Mouse (Mus musculus): Measurements from ENCODE around the gene Nus1. TPM values are rescaled to one million over a fixed set of nuclear protein-coding genes. Genes with fewer than 3 reads are reported as not detected.

Gene Nus1
- polyA plus RNA-seq, 1 experiment, result 47.6 TPM

DNA sequence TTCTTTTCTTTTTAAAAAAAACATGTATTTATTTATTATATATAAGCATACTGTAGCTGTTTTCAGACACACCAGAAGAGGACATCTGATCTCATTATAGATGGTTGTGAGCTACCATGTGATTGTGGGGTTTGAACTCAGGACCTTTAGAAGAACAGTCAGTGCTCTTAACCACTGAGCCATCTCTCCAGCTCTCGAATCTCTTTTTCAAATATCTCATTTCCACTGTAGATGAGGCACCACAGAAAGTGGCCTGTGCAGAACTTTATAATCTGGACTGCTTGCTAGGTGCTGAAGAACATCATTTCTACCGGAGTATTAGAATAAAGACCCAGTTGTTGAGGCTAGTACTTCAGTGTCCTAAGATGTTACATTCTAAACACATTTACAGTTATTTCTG, 2.3 kb upstream of the Nus1 start:
- TF ChIP-seq POLR2A (IDR thresholded peaks at IDR 0.05; ENCODE audit: borderline replicate concordance, low read depth, low read length), result no peak
- TF ChIP-seq CTCF (IDR thresholded peaks at IDR 0.05; ENCODE audit: low read depth, low read length), result no peak
- no peak overlapping the region for H3K4me3 ChIP-seq (ENCODE audit: insufficient read depth, low read length)
- H3K4me1 ChIP-seq (ENCODE audit: control insufficient read depth, insufficient read depth, low read length), result no peaks in the 10 kb centered on the region
- no peak overlapping the region for H3K27ac ChIP-seq (ENCODE audit: insufficient read depth, low read depth, low read length)

DNA sequence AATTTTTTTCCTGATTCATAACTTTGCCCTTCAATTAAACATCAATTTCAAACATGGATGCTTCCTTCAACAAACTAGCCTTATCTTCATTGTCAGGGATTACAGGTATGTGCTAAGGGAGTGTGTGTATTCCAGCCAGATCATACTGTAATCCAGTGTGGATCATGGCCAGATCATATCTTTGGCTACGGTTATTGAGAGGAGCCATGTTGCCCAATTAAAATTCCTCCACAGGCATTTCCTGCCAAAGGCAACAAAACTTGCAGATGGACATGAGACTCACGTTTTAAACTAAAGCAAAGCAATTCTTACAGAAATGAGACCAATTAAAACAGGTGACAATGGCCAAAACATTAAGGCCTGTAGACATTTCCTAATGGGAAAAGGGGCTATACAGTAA, 889 bp upstream of the Nus1 start:
- no peak for TF ChIP-seq CTCF (IDR thresholded peaks at IDR 0.05; ENCODE audit: low read depth, low read length)
- no peak for TF ChIP-seq POLR2A (IDR thresholded peaks at IDR 0.05; ENCODE audit: borderline replicate concordance, low read depth, low read length)
- Histone ChIP-seq H3K27ac (ENCODE audit: insufficient read depth, low read depth, low read length) (no peak overlapping the region), H3K4me3 (ENCODE audit: insufficient read depth, low read length) (no peak overlapping the region), H3K4me1 (ENCODE audit: control insufficient read depth, insufficient read depth, low read length) (peaks cover 12% of the 10 kb centered on the region)

DNA sequence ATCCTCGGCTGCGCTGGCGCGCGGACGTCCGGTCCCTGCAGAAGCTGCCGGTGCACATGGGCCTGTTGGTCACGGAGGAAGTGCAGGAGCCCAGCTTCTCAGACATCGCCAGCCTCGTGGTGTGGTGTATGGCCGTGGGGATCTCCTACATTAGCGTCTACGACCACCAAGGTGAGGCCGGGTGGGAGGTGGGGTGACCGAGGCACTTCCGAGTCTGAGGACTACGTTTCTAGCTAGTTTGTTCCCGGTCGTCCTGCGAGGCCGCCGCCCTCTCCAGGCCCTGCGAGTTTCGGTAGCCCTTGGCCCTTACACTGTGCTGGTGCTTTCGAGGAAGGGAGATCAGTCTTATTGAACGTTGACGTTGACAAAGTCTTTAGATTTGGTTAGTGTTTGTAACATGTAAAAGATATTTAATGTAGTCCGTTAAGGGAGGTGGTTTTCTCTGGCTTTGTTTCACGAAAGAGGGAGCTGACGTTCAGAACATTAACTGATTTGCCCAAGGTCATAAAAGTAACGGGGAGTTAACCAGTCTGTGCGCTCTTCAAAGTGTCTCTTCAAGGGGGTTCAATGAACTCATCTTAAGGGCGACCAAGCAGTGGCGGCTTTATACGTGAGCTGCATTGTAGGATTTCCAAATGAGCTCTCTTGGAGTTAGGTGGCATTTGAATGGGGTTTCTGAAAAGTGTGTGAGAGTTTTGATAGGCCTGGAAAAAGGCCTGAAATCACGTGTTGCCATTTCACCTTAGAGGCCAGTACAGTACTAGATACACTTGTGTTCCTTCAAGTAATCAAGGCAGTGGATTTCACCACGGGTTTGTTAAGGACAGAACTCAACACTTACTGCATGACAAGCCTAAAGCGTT, 882 bp downstream of the Nus1 start:
- H3K4me1 ChIP-seq (ENCODE audit: control insufficient read depth, insufficient read depth, low read length), result peaks cover 23% of the 10 kb centered on the region
- H3K4me3 ChIP-seq (ENCODE audit: insufficient read depth, low read length), result peak overlapping the region; percentile 80
- H3K27ac ChIP-seq (ENCODE audit: insufficient read depth, low read depth, low read length), result peak overlapping the region; percentile 55
- TF ChIP-seq POLR2A (IDR thresholded peaks at IDR 0.05; ENCODE audit: borderline replicate concordance, low read depth, low read length) (no peak), CTCF (IDR thresholded peaks at IDR 0.05; ENCODE audit: low read depth, low read length) (no peak)

DNA sequence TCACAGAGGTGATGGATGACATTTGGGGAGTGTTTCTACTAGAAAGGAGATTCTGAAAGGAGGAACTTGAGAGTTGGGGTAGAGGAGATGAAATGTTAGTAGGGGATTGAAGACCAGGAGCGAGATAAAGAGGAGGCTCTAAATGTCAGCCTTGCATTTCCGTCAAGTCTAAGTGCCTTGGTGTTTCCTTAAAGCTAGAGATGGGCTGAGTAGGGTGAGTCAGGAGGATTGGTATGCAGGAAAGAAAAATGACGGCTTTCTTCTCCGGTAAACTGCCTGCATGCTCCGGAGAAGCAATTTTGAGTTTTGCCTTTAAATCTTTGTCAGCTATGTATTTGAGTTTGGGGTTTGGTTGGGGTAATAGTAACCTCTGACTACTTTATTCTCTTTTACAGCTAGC, 1.6 kb downstream of the Nus1 start:
- Histone ChIP-seq H3K4me3 (ENCODE audit: insufficient read depth, low read length) (peak overlapping the region; percentile 80), H3K27ac (ENCODE audit: insufficient read depth, low read depth, low read length) (peak overlapping the region; percentile 55), H3K4me1 (ENCODE audit: control insufficient read depth, insufficient read depth, low read length) (peaks cover 25% of the 10 kb centered on the region)
- TF ChIP-seq POLR2A (IDR thresholded peaks at IDR 0.05; ENCODE audit: borderline replicate concordance, low read depth, low read length) (no peak), CTCF (IDR thresholded peaks at IDR 0.05; ENCODE audit: low read depth, low read length) (no peak)

DNA sequence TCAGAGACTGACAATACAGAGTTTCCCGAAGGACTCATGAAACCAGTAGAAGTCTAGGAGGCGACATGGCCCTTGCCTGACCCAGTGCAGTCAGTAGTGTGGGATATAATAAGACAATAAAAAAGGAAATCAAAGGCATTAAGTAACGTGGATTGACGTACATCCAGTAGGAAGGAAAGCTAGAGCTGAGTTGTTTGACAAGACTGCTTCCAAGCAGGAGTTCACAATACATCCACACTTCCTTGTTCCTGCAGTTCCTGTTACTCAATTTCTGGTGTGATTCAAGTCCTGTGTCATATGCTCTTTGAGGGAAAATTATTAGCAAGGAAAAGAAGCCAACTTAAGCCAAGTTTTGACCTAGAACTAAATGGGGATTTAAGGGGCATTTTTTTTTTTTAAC, 2.1 kb downstream of the Nus1 start:
- Histone ChIP-seq H3K4me1 (ENCODE audit: control insufficient read depth, insufficient read depth, low read length) (peaks cover 25% of the 10 kb centered on the region), H3K27ac (ENCODE audit: insufficient read depth, low read depth, low read length) (peak overlapping the region; percentile 55), H3K4me3 (ENCODE audit: insufficient read depth, low read length) (peak overlapping the region; percentile 80)
- no peak for TF ChIP-seq CTCF (IDR thresholded peaks at IDR 0.05; ENCODE audit: low read depth, low read length)
- no peak for TF ChIP-seq POLR2A (IDR thresholded peaks at IDR 0.05; ENCODE audit: borderline replicate concordance, low read depth, low read length)

DNA sequence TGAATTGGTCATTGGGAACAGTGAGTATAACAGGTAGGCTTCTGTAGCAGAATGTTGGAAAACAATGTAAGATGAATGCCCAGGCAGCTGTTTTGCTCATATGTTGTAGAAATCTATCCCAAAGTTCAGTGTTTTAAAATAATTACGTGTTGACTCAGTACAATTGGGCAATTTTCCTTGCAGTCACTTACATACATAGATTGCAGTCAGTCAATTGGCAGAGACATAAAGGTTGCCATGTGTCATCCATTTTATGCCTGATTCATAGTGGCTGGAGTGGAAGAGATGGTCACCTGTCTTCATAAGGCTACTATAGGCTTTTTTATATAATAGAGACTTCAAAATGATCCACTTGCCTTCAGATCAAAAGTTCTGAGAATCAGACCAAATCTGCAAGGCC, 3.2 kb downstream of the Nus1 start:
- peaks cover 32% of the 10 kb centered on the region for H3K4me1 ChIP-seq (ENCODE audit: control insufficient read depth, insufficient read depth, low read length)
- TF ChIP-seq POLR2A (IDR thresholded peaks at IDR 0.05; ENCODE audit: borderline replicate concordance, low read depth, low read length), result no peak
- no peak for TF ChIP-seq CTCF (IDR thresholded peaks at IDR 0.05; ENCODE audit: low read depth, low read length)
- H3K4me3 ChIP-seq (ENCODE audit: insufficient read depth, low read length), result peak overlapping the region; percentile 17; the same call in 1 of the 2 replicates
- H3K27ac ChIP-seq (ENCODE audit: insufficient read depth, low read depth, low read length), result peak overlapping the region; percentile 52; the same call in 1 of the 2 replicates

DNA sequence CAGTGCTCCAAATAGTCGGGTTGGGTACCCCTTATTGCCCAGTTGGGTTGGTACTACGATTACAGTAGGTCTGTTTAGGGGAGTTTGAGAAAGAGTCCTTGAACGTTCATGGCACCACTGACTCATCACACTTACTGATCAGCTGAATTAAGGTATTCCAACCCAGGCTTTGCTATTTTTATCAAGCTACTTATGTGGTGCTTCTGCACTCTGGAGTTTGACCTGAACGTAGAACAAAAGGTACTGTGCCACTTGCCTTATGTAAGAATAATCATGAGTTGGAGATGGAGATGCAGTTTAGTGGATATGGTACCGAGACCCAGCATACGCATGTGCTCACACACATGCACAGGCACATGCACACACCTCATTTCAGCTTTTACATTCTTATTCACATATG, 4.4 kb downstream of the Nus1 start:
- no peak overlapping the region for H3K27ac ChIP-seq (ENCODE audit: insufficient read depth, low read depth, low read length)
- peaks cover 42% of the 10 kb centered on the region for H3K4me1 ChIP-seq (ENCODE audit: control insufficient read depth, insufficient read depth, low read length)
- H3K4me3 ChIP-seq (ENCODE audit: insufficient read depth, low read length), result no peak overlapping the region
- TF ChIP-seq POLR2A (IDR thresholded peaks at IDR 0.05; ENCODE audit: borderline replicate concordance, low read depth, low read length) (no peak), CTCF (IDR thresholded peaks at IDR 0.05; ENCODE audit: low read depth, low read length) (no peak)

DNA sequence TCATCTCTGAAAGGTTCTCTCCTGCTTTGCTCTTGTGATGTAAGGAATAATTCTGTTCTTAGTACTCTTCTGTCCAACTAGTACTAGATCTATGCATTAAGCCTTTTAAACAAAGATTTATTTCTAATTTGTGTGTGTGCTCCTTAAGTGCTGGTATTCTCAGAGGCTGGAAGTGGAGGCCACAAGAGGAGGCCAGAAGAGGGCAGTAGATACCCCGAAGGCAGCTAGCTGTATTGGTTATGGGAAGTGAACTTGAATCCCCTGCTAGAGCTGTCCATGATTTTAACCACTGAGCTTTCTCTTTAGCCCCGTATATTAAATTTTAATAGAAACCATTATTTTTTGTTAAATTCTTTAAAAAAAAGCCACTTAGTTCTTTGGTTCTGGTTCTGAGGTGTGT, 5.8 kb downstream of the Nus1 start:
- no peak overlapping the region for H3K27ac ChIP-seq (ENCODE audit: insufficient read depth, low read depth, low read length)
- peak; percentile 26; the same call in 1 of the 2 replicates for TF ChIP-seq CTCF (IDR thresholded peaks at IDR 0.05; ENCODE audit: low read depth, low read length)
- no peak for TF ChIP-seq POLR2A (IDR thresholded peaks at IDR 0.05; ENCODE audit: borderline replicate concordance, low read depth, low read length)
- H3K4me1 ChIP-seq (ENCODE audit: control insufficient read depth, insufficient read depth, low read length), result peaks cover 42% of the 10 kb centered on the region
- H3K4me3 ChIP-seq (ENCODE audit: insufficient read depth, low read length), result no peak overlapping the region

DNA sequence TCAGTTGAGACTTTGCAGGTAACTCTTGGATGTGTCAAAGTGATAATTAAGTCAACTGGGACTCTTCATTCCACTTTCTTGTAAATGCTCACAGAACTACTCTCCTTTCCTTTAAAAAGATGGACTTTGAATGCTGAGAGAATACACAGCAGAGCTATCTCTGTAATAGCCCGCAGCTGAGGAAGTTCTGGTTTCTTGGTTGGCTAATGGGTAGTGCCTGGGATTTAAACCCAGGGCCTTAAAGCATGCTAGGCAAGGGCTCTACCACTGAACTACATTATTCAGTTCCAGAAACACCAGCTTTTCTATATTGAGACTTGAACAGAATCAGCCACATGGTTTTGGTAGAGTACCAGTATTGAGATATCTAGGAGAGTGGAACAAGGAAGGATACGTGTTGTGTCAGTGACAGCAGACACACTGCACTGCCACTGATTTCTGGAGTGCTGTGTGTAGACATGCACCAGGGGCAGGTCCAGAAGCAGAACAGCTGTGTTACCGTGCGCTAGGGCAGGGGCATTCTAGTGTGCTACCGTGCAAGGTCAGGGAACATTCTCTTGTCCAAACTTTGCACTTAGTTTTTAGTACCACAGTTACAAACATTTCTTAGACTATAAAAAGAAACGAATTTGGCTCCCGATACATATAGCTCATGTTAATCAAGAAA, 9.1 kb downstream of the Nus1 start:
- Histone ChIP-seq H3K4me1 (ENCODE audit: control insufficient read depth, insufficient read depth, low read length) (peaks cover 30% of the 10 kb centered on the region), H3K4me3 (ENCODE audit: insufficient read depth, low read length) (no peak overlapping the region), H3K27ac (ENCODE audit: insufficient read depth, low read depth, low read length) (no peak overlapping the region)
- TF ChIP-seq CTCF (IDR thresholded peaks at IDR 0.05; ENCODE audit: low read depth, low read length), result no peak
- no peak for TF ChIP-seq POLR2A (IDR thresholded peaks at IDR 0.05; ENCODE audit: borderline replicate concordance, low read depth, low read length)

Data from bone marrow macrophage, adult 2 months (primary cell).